Mouse (Mus musculus): ENCODE measurements at regions not wholly inside any gene's neighbourhood (a gene's known extent, or its start where the extent isn't known, plus 50 kb on each side); places are given as distances from the start of the nearest gene placed in this dataset.

DNA sequence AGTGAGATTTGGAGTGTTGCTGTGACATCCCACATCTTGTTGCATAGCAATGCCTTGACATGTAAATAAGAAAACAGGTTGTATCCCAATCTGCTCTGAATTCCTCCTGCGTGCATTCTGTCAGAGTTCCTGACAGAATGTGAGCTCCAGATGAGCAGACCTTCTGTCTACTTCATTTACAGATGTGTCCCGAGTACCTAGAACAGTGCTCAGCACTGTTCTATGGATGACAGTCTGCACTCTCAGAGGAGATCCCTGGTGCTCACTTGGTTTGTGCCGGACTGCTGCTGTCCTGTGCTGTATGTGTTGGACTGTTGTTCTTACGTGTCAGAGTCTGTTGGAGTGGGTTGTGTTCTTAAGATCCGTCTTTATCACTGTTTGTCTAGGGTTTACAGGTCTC, 211.4 kb upstream of the Ttc29 start:
- TF ChIP-seq POLR2A (IDR thresholded peaks at IDR 0.05; ENCODE audit: borderline replicate concordance, extremely low read depth, insufficient read depth, insufficient read length, poor library complexity, severe bottlenecking) = no peak
- TF ChIP-seq CTCF (IDR thresholded peaks at IDR 0.05; ENCODE audit: borderline replicate concordance, extremely low read depth, insufficient read depth, insufficient read length) = no peak

All from brain, embryonic 14.5 days (tissue).